Mouse (Mus musculus) retina, postnatal 7 days (tissue): ENCODE measurements at regions not wholly inside any gene's neighbourhood (a gene's known extent, or its start where the extent isn't known, plus 50 kb on each side); places are given as distances from the start of the nearest gene placed in this dataset.

Experiments
- DNase-seq: peaks from one replicate; pipeline ENCODE4 v3.0.0-alpha.2; 2012; ENCODE audit warnings: low read depth, low spot score

DNA sequence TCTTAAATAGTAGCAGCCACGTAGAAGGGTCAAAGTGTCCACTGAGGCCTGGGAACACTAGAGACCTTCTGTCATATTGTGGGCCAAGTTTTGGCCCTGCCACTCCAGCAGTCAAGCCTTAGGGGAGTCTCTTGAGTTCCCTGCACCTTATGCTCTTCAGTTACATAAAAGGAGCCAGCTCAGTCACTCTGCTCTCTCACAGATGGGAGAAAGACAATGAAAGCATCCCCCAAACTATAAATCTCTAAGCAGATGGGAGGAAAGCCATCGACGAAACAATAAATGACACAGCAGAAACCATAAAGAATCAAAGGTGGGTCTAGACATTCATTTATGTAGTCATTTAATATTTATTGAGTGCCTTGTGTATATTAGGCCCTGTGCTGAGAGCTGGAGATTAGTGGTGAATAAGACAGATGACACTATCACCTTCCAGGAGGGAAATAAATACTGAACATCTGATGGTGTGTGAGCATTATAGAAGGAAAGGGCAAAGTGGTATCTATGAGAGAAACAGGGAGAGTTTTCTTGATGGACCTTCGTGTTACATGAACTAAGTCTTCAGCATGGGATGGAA, 137.5 kb upstream of the Synpr start:
- no peak for DNase-seq

- DNase-seq = no peak
Measured at GRCm38 (mm10) chr14:13149617-13150016, 135.0 kb upstream of the Synpr start.

DNA sequence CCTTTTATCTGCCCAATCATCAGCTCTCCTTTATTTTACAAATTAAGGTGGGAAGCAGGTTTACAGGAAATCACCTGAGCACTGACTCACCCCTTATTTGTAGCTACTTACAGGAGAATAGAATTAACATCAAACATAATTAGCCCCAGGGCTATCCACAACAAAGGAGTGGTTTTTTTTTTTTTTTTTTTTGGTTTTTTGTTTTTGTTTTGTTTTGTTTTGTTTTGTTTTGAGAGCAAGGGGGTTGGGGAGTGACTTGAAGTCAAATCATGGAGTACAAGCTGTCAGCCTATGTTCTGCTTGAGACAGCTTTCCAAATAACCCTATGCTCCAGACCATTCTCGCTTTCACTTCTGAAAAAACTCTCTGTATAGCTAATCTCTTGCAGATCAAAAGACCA, 132.9 kb upstream of the Synpr start:
- DNase-seq = no peak

DNA sequence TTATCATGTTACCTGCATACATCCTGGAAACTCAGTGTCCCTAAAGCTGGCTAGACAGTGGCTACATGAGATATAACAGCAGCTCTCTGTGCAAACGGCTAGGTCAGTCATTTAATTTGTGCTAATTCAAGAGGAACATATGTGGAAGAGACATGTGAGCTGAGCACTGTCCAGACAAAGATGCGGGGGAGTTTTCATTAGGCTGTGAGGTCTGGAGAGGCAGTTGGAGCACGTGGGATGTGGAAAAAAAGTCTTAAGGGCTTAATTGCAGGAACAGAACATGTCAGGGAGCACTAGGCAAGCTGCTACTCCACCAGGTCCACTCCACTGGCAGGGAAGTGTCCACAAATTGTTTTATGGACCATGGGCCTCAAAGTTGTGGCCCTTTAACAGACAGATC, 108.4 kb upstream of the Synpr start:
- no peak for DNase-seq

GRCm38 (mm10) chr14:13177906-13178305, 106.7 kb upstream of the Synpr start:
- DNase-seq = no peak

DNA sequence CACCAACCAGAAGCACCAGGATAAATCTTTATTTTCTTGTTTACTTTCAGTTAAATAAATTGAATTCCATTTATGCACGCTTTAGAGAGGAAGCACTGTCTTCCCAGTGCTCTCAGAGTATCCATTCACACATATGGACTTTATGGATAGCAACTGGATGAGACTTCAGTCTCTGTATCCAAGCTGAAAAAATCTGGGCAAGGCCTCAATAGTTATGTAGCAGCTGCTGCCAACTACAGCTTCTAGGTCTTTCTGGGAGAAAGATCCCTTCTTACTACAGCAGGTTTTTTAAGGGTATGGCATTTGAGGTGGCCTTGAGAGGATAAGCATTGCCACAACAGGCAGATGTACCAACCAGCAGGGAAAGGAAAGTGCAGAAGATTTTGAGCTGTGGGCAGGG, 93.8 kb upstream of the Synpr start:
- DNase-seq = no peak

- no peak for DNase-seq
Measured at GRCm38 (mm10) chr14:13192746-13193145, 91.8 kb upstream of the Synpr start.

GRCm38 (mm10) chr14:13197330-13197892, 87.2 kb upstream of the Synpr start:
- DNase-seq = no peak

DNA sequence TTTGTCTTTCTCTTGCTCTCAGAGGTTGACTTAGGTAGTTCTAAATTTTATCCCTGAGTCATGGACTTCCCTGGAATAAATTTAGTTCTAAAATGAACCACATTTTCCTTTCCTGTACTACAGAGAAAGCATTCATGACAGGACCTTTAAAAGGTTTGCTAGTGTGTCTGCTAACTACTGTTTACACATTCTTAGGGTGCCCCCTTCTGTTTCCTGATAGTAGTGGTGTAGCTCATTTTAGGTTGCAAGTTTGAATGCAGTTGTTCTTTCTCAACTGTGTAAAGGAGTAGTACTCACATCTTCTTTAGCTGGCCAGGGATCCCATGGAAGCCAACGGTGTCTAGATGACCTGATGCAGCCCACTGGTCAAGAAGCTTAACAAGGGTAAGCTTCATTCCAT, 86.1 kb upstream of the Synpr start:
- peak; percentile 37 for DNase-seq

GRCm38 (mm10) chr14:13212658-13213057, 71.9 kb upstream of the Synpr start:
- no peak for DNase-seq
